Mouse (Mus musculus): ENCODE data around the gene Ppfibp2.

The Ppfibp2 gene

GRCm38 (mm10) chr7:107664063-107665056, 69.4 kb downstream of the Ppfibp2 start:
- DNase-seq (ENCODE audit: low spot score in 2 of 2), result no peak

- DNase-seq (ENCODE audit: low spot score in 2 of 2), result no peak
Measured at GRCm38 (mm10) chr7:107665221-107665585, 70.2 kb downstream of the Ppfibp2 start.

GRCm38 (mm10) chr7:107665586-107666261, 70.7 kb downstream of the Ppfibp2 start:
- DNase-seq (ENCODE audit: low spot score in 2 of 2), result no peak

DNA sequence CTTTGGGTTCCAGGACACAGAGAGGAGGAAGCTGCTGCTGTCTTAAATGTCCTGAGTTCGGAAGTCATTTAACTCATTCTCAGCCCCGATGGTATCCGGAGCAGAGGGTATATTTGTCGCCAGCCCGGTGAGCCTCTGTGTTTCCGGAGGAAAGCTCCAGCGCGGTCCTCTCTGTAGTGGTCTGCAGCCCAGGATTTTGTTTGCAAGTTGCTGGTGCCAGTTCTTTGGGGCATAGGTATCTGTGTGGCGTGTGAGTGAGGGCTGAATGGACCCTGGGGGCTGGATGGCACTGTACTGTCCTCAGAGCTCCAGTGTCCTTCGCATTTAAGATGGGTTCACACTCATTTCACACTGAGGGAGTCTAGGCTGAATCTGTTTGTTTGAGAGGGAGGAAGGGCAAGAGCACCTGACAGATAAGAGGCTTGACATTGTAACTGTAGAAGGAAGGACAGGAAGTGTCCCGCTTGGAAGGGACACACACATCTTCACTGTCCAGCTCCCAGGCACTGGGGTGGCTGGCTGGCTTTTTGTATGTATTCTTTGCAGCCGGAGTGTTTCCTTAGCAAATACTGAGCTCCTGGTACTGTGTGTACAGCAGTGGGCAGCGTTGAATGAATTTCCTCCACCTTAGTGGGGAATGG, 71.4 kb downstream of the Ppfibp2 start:
- no peak for DNase-seq (ENCODE audit: low spot score in 2 of 2)

DNA sequence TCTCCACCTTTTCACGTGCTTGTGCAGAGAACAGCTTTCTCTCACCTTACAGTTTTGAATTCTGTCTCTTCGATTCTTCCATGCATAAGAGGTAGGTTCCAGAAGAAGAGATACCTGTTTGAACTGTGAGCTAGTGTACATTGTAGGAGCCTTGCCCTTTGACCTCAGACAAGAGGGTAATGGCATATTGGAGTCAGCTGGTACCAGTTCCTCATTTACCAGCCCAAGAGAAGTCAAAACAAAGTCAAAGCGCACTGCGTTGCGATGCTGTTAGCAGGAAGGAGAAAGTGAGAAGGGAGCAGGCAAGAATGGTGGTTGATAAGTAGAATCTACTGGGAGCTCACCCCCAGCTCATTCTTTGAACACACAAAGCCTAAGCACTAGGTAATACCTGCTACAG, 73.5 kb downstream of the Ppfibp2 start:
- no peak for DNase-seq (ENCODE audit: low spot score in 2 of 2)

- no peak for DNase-seq (ENCODE audit: low spot score in 2 of 2)
Measured at GRCm38 (mm10) chr7:107675224-107675623, 80.2 kb downstream of the Ppfibp2 start.

DNA sequence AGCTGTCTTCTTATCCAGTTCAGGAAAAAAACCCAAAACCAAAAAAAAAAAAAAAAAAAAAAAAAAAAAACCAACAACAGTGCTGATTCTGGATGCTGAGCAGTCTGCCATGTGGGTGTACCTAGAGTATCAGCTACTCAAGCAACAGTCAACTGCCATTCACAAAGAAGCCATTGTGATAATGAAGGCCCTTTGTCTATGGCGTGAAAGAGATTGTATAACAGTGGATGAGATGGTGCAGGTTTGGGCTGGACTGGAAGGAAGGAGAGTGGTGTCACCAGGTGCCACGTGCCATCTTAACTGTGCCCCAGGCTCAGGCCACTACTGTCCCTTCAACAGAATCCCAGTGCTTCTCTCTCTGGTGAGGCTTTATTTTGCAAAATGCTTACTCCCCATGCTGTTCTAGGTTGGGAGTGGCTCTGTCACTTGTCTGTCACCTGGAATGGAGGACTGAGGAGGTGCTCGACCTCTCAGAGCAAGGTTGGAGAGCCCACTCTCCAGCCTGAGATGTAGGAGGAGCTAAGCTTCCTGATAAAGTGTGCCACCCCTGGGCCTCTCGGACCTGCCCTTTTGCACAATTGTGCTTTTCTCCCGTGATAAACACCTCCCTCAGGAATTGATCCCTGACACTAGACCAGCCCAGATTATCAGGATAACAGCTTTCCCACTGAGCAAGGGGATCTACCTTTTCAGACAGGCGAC, 85.3 kb downstream of the Ppfibp2 start:
- DNase-seq (ENCODE audit: low spot score in 2 of 2), result no peak

DNA sequence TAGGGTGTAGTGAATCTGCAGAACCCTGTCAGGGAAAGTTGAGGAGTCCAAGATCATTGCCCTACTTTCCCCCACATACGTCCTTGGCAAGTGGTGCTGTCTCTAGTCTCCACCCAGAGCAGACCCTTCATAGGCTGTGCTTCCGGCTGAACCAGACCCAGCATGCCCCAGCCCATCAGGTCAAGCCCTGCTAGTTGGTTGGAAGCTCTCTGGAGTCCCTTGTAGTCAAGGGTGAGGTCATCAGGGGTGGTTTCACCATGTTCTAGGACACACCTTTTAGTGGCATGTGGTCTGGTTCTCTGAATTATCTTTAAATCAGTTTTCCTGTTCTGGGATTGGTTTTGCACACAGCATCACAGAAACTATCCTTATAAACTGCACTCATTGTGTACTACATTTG, 86.3 kb downstream of the Ppfibp2 start:
- no peak for DNase-seq (ENCODE audit: low spot score in 2 of 2)

- DNase-seq (ENCODE audit: low spot score in 2 of 2), result no peak
Measured at GRCm38 (mm10) chr7:107683162-107683561, 88.2 kb downstream of the Ppfibp2 start.

DNA sequence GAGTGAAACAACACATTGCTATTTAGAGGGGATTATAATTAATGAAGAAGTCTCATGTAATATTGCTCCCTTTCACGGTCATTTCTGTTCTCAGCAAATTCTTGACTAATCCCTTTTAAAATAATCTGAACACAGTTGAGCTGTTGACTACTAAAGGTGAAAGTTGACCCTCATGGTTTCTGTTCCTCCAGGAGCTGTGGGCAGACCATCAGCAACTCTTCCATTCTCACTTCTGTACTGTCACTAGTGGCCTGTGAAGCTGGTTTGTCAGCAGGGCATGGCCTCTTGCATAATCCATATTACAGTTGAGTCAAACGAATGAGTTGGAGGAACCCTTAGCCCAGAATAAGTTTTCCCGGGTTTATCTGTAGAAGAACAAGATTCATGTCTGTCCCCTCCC, 88.6 kb downstream of the Ppfibp2 start:
- no peak for DNase-seq (ENCODE audit: low spot score in 2 of 2)

DNA sequence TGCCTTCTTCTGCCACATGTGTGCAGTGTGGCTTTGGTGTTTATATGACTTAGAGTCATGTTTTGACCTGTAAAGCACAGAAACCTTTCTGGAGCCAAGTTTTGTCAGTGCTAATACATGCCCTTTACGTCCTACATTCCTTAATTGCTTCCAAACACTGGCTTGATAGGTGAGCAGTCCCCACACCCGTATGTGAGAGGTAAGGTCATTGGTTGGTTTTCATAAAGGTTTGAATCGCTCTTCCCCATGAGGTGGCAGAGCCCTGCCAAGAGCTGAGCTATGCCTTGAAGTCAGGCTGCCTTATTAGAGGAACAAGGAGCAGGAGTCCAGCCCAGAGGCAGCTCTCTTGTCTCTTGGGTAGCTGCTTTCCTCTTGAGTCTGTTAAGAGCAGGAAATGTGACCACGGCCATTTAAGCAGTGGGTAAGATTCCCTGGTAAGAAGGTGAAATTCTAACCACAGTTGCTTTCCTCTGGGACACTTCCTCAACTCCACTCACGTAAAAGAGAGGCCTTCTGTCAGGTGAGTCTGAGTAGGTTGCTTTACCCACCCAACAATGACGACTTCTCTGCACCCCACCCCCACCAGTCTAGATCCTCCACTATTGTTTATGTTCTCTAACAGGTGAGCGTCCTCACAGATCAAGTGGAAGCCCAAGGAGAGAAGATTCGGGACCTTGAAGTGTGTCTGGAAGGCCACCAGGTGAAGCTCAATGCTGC, 90.4 kb downstream of the Ppfibp2 start:
- DNase-seq (ENCODE audit: low spot score in 2 of 2), result no peak

- DNase-seq (ENCODE audit: low spot score in 2 of 2), result no peak
Measured at GRCm38 (mm10) chr7:107685955-107686285, 90.9 kb downstream of the Ppfibp2 start.

DNA sequence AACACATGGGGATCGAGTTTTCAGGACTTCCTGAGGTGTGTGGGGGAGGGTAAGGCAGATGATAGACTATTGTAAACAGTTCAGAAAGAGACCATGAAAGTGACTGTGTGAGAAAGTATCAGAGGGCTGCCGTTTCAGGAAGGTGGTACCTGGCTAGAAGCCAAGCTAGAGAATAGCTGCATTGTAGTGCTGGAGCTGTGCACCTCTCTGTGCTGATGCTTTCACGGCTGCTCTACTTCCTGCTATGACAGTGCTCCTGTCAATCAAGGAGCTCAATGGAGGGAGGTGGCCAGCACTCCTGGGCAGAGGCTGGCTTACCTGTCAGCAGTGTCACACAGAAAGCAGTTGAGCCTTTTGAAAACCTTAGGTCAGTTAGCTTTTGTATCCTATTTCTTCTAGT, 92.4 kb downstream of the Ppfibp2 start:
- DNase-seq (ENCODE audit: low spot score in 2 of 2), result no peak

DNA sequence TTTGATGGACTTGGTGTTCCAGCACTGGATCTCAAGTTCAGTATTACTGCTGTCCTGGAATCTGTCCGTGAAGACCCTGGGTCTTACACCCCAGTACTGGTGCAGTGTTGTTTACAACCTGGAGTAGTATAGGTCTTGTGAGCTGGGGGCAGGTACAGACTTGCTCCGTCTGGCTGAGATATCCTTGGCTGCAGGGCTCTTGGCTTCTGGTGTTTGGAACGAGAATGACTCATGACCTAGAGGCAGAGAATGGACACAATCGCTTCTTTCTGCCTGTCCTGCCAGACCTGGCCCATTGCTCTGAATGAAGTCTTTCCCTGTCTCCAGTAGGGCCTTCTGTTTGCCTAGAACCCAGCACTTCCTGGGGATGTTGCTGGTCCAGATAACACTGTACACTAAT, 93.0 kb downstream of the Ppfibp2 start:
- no peak for DNase-seq (ENCODE audit: low spot score in 2 of 2)

DNA sequence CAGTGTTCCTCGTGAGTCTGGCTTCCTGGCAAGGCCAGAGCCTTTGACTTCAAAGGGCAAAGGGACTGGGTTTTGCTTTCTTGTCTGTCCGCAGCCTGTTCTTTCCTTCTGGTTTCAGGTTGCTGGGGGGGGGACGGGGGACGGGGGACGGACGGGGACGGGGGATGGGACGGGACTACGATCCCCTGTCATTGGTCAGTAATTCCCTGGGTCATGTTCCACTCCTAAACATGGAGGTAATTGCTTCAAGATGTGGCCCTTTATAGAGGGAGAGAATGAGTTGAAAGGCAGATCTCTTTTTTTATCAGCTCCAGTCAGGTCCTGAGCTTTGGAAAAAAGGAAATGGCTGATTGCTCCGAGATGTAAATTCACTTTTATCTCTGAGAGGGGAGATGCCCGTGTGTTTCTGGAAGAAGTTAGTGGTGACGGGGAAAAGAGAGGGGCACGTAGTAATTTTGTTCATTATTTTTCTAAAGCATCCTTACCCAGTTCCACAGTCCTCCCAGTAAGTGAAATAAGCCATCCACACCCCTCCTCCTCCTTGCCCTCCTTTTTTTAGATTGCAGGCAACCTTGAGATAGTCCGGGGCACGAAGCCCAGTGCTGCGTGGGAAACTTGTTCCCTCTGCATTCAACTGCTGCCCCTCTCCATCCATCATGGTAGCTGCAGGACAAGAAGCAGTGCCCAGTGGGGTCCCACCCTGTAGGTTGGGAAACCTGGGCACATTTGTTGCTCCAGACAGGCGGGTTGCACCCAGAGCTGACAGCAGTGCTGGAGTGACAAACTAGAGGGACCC, 95.6 kb downstream of the Ppfibp2 start:
- no peak for DNase-seq (ENCODE audit: low spot score in 2 of 2)

- DNase-seq (ENCODE audit: low spot score in 2 of 2), result no peak
Measured at GRCm38 (mm10) chr7:107691493-107691892, 96.5 kb downstream of the Ppfibp2 start.

- no peak for DNase-seq (ENCODE audit: low spot score in 2 of 2)
Measured at GRCm38 (mm10) chr7:107694254-107694947, 99.4 kb downstream of the Ppfibp2 start.

- DNase-seq (ENCODE audit: low spot score in 2 of 2), result no peak
Measured at GRCm38 (mm10) chr7:107697066-107697465, 102.1 kb downstream of the Ppfibp2 start.

DNA sequence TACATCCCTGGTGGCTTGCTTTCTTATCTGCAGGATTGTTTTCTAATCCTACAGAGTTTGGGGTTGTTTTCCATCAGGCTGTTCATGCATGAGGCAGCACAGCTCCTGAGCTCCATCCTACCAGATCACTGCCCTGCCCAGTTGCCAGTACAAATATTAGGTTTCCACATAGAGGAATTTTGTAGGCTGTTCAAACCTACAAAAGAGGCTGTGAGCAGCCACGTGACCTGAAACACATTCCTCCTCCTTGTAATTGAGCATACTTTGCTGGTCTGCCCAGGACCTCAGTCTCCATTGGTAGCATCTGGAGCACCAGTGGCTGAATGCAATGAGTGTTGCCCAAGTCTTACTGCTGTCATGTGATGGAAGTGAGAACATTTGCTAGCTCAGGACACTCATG, 104.9 kb downstream of the Ppfibp2 start:
- no peak for DNase-seq (ENCODE audit: low spot score in 2 of 2)

DNA sequence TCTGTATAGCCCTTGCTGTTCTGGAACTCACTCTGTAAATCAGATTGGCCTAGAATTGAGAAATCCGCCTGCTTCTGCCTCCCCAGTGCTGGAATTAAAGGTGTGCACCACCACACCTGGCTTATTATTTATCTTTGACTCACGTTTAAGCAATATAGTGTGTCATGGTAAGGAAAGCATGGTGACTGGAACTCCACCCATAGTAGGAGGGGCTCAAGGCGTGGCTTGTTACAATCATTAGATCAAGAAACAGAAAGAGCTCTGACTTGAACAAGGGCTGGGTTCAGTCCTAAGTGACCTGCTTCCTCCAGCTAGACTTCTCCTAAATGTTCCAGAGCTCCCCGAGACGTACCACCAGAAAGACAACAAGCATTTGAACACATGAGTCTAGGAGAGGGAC, 105.6 kb downstream of the Ppfibp2 start:
- DNase-seq (ENCODE audit: low spot score in 2 of 2), result no peak
